Mouse (Mus musculus): ENCODE data around the gene Ankrd55.

DNA sequence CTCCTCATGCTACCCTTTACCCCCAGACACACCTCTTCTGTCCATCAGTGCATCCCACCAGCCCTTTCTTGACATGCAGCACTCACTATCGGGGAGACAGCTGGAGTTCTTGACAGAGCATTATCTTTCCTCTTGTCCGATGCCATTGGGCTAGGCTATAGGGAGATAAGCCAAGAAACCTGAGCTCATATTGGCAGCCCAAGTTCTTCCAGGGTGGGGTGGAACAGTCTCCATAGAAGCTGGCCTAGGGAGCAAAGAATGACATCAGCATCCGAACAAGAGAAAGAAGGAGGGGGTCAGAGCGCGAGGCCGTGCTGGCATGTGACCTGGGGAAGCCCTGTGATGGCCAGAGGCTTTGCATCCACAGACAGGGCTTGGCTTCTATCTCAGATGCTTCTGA, 9.5 kb downstream of the Ankrd55 start:
- TF ChIP-seq CTCF (IDR thresholded peaks at IDR 0.05; ENCODE audit: control insufficient read depth, insufficient read depth, insufficient replicate concordance, low read depth, low read length) (no peak), POLR2A (IDR thresholded peaks at IDR 0.05; ENCODE audit: control insufficient read depth, low read depth, low read length) (no peak)

Measured in testis, adult 2 months (tissue).